In the genomic region with DNA sequence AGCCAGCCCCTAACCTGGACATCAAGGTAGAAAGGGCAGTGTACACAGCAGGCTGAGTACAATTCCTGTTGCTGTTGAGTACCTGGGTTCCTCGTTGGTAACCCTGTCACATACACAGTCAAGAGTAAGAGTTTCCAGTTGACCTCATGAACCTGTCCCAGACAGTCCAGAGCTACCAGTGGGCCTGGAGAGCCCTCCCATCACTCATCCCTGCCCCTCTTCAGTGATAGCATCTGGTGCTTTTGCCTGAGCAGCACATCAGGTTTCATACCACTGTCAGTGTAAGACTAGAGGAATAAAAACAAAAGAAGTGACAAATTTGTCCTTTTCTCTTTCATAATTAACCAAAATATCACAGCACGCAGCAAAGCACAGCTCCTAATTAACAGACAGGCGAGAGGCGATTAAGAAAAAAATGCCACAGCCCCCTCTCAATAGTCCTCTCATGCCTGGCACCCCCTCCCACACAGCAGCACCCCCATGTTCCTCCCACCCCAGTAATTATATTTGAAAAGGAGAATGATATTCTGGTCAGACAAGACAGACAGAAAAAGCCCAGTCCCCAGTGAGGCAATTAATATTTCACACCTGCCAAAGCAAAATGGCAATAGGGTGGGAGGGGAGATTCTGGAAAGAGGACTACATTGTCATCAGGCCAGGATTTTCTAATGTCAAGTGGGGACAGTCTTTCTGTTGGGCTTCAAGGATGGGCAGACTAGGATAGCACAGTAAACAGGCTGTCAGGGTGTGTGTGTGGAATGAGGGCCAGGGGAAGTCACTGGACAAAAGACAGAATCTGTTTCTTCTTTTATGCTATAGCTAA, we compare ENCODE assay signal across 19 mouse cellular contexts.
DNase-seq lines count a peak whose midpoint lies in the region; ATAC-seq lines count a peak whose summit lies in the region.
"Had no signal": no experiment of that assay in that cellular context is flagged by ENCODE, and none has a peak within 500 bp of the region (broad histone marks: within the 10 kb centered on the region; RNA-seq: fewer than 3 reads in every experiment).

No protein-coding gene starts in this region.

- ATAC-seq in forebrain, embryonic 11.5 days (replicated peaks; ENCODE audit: low FRiP score), result peak; percentile 72
- peak; percentile 75 for ATAC-seq in midbrain, embryonic 13.5 days
- peak; percentile 61; the same call in 1 of the 2 replicates for ATAC-seq in hindbrain, embryonic 13.5 days (ENCODE audit: low FRiP score)
- ATAC-seq: intestine, embryonic 15.5 days had no signal

- no peak overlapping the region for H3K9ac ChIP-seq in forebrain, embryonic 11.5 days (ENCODE audit: low read length)
- H3K9ac ChIP-seq in midbrain, embryonic 13.5 days (replicated peaks), result no peak overlapping the region
- no peak overlapping the region for H3K9ac ChIP-seq in hindbrain, embryonic 13.5 days
- H3K9ac ChIP-seq: embryonic facial prominence, embryonic 13.5 days; intestine, embryonic 15.5 days had no signal

- no peaks in the 10 kb centered on the region for H3K4me1 ChIP-seq in forebrain, embryonic 11.5 days (replicated peaks; ENCODE audit: control insufficient read depth, insufficient read depth, low read length)
- H3K4me1 ChIP-seq in forebrain, embryonic 10.5 days, result peaks cover 8% of the 10 kb centered on the region; the same call in 1 of the 2 replicates
- peaks cover 12% of the 10 kb centered on the region for H3K4me1 ChIP-seq in midbrain, embryonic 13.5 days (replicated peaks)
- no peaks in the 10 kb centered on the region for H3K4me1 ChIP-seq in midbrain, embryonic 10.5 days
- H3K4me1 ChIP-seq in hindbrain, embryonic 13.5 days (replicated peaks), result peaks cover 12% of the 10 kb centered on the region
- H3K4me1 ChIP-seq: embryonic facial prominence, embryonic 13.5 days; intestine, embryonic 15.5 days had no signal

- 66% methylated on average over 4 of the region's 4 CpGs for WGBS in forebrain, embryonic 11.5 days
- 74% methylated on average over 4 of the region's 4 CpGs for WGBS in forebrain, embryonic 10.5 days
- WGBS in midbrain, embryonic 13.5 days, result 70% methylated on average over 4 of the region's 4 CpGs
- 84% methylated on average over 4 of the region's 4 CpGs for WGBS in midbrain, embryonic 10.5 days
- 72% methylated on average over 4 of the region's 4 CpGs for WGBS in hindbrain, embryonic 13.5 days

- no peak overlapping the region for H3K4me3 ChIP-seq in forebrain, embryonic 11.5 days (ENCODE audit: low read depth, low read length)
- no peak overlapping the region for H3K4me3 ChIP-seq in forebrain, embryonic 10.5 days
- no peak overlapping the region for H3K4me3 ChIP-seq in midbrain, embryonic 13.5 days (replicated peaks)
- no peak overlapping the region for H3K4me3 ChIP-seq in midbrain, embryonic 10.5 days
- no peak overlapping the region for H3K4me3 ChIP-seq in hindbrain, embryonic 13.5 days
- H3K4me3 ChIP-seq: embryonic facial prominence, embryonic 13.5 days; gastrocnemius, adult 2 months; heart, adult 2 months; intestine, embryonic 15.5 days had no signal

- no peaks in the 10 kb centered on the region for H3K36me3 ChIP-seq in forebrain, embryonic 11.5 days (ENCODE audit: control insufficient read depth, insufficient read depth, low read length)
- no peaks in the 10 kb centered on the region for H3K36me3 ChIP-seq in forebrain, embryonic 10.5 days (replicated peaks)
- no peaks in the 10 kb centered on the region for H3K36me3 ChIP-seq in midbrain, embryonic 13.5 days
- no peaks in the 10 kb centered on the region for H3K36me3 ChIP-seq in midbrain, embryonic 10.5 days
- H3K36me3 ChIP-seq in hindbrain, embryonic 13.5 days, result no peaks in the 10 kb centered on the region
- H3K36me3 ChIP-seq: embryonic facial prominence, embryonic 13.5 days; intestine, embryonic 15.5 days had no signal

- no peaks in the 10 kb centered on the region for H3K27me3 ChIP-seq in forebrain, embryonic 11.5 days (ENCODE audit: control insufficient read depth, insufficient read depth, low read length)
- H3K27me3 ChIP-seq in forebrain, embryonic 10.5 days (ENCODE audit: poor library complexity, severe bottlenecking), result no peaks in the 10 kb centered on the region
- no peaks in the 10 kb centered on the region for H3K27me3 ChIP-seq in midbrain, embryonic 13.5 days
- H3K27me3 ChIP-seq in midbrain, embryonic 10.5 days (ENCODE audit: low read depth, poor library complexity, severe bottlenecking), result no peaks in the 10 kb centered on the region
- no peaks in the 10 kb centered on the region for H3K27me3 ChIP-seq in hindbrain, embryonic 13.5 days
- H3K27me3 ChIP-seq: embryonic facial prominence, embryonic 13.5 days; intestine, embryonic 15.5 days had no signal

- no peak overlapping the region for H3K27ac ChIP-seq in forebrain, embryonic 11.5 days (ENCODE audit: low read depth, low read length)
- H3K27ac ChIP-seq in forebrain, embryonic 10.5 days, result no peak overlapping the region
- peak overlapping the region; percentile 54; the same call in 1 of the 2 replicates for H3K27ac ChIP-seq in midbrain, embryonic 13.5 days
- H3K27ac ChIP-seq in midbrain, embryonic 10.5 days (replicated peaks), result no peak overlapping the region
- H3K27ac ChIP-seq in hindbrain, embryonic 13.5 days, result peak overlapping the region; percentile 71; the same call in 1 of the 2 replicates
- H3K27ac ChIP-seq: embryonic facial prominence, embryonic 13.5 days; gastrocnemius, adult 2 months; heart, adult 2 months; intestine, embryonic 15.5 days had no signal

- no peak for DNase-seq in forebrain, embryonic 11.5 days (ENCODE audit: low spot score)
- DNase-seq in forebrain, embryonic 10.5 days (ENCODE audit: extremely low spot score, low spot score), result no peak
- no peak for DNase-seq in midbrain, embryonic 10.5 days (ENCODE audit: low spot score)
- peak; percentile 18 for DNase-seq in retina, embryonic 14.5 days (ENCODE audit: low spot score)
- DNase-seq in testis, postnatal 10 days (ENCODE audit: low spot score), result no peak
- no peak for DNase-seq in gastrocnemius, postnatal 25 days
- DNase-seq: adrenal gland, adult 8-10 months; cerebellum, adult 2 months; gastrocnemius, adult 2 months; heart, adult 2 months; heart, postnatal 10 days; liver; lung, adult 2 months; lung, postnatal 36 days; thymus, adult 18-20 months had no signal

- no peak overlapping the region for H3K4me2 ChIP-seq in forebrain, embryonic 11.5 days (ENCODE audit: low read depth, low read length, severe bottlenecking)
- no peak overlapping the region for H3K4me2 ChIP-seq in midbrain, embryonic 13.5 days (replicated peaks)
- H3K4me2 ChIP-seq in hindbrain, embryonic 13.5 days, result no peak overlapping the region
- H3K4me2 ChIP-seq: embryonic facial prominence, embryonic 13.5 days; intestine, embryonic 15.5 days had no signal

- H3K9me3 ChIP-seq in forebrain, embryonic 11.5 days (ENCODE audit: control insufficient read depth, low read length), result no peaks in the 10 kb centered on the region
- H3K9me3 ChIP-seq in forebrain, embryonic 10.5 days, result no peaks in the 10 kb centered on the region
- H3K9me3 ChIP-seq in midbrain, embryonic 13.5 days, result no peaks in the 10 kb centered on the region
- H3K9me3 ChIP-seq in midbrain, embryonic 10.5 days (replicated peaks), result no peaks in the 10 kb centered on the region
- no peaks in the 10 kb centered on the region for H3K9me3 ChIP-seq in hindbrain, embryonic 13.5 days
- H3K9me3 ChIP-seq: embryonic facial prominence, embryonic 13.5 days; intestine, embryonic 15.5 days had no signal

Comparison
In these comparisons a context has a peak if more than half of its experiments do, and no peak if none do; other contexts are left out.
1. H3K27ac ChIP-seq: peak in midbrain, embryonic 13.5 days (single experiment) and hindbrain, embryonic 13.5 days (single experiment); none in forebrain, embryonic 11.5 days (single experiment), forebrain, embryonic 10.5 days (single experiment) and midbrain, embryonic 10.5 days (single experiment).
2. Peak in every context shown above with its lines, with median percentiles within 50 percentile points of each other: ATAC-seq.